Mouse (Mus musculus) granulocyte monocyte progenitor cell, adult 5-6 weeks (primary cell): Measurements from ENCODE around the gene Tpp2. TPM values are rescaled to one million over a fixed set of nuclear protein-coding genes. Genes with fewer than 3 reads are reported as not detected.

Source experiments
- ATAC-seq: replicated peaks from 2 replicates; pipeline ENCODE4 v1.8.0; 2016; ENCODE audit warnings: mild to moderate bottlenecking, moderate TSS enrichment, inconsistent platforms; ENCODE audit not compliant: poor library complexity, severe bottlenecking
- total RNA-seq, 2 experiments: library from RNA; stranded (forward) in 1 of 2; stranded (reverse) in 1 of 2; fragments of 200-712, 200-1000 nt in 1 of 2; fragments of >200 nt in 1 of 2; fragmentation: Nextera tagmentation in 1 of 2; gene quantifications; 2 replicates each; pipeline ENCODE4 v1.2.3; 2014 to 2017

Gene Tpp2
- 54.1 and 62.1 TPM in 2 replicates for total RNA-seq (2014; fragmentation: Nextera tagmentation)
- total RNA-seq (2017), result 75.9 and 82.9 TPM in 2 replicates

GRCm38 (mm10) chr1:43933488-43934415 lies at the start of gene Tpp2:
TSS of gene Tpp2 (plus strand) at chr1:43933647.
- peak; percentile 93 for ATAC-seq

GRCm38 (mm10) chr1:43888358-43888757 lies 45.1 kb upstream of the Tpp2 start:
- ATAC-seq, result peak; percentile 99

GRCm38 (mm10) chr1:43895742-43896141 lies 37.7 kb upstream of the Tpp2 start:
- no peak for ATAC-seq

GRCm38 (mm10) chr1:43897131-43897530 lies 36.3 kb upstream of the Tpp2 start:
- ATAC-seq, result no peak

GRCm38 (mm10) chr1:43897987-43898386 lies 35.5 kb upstream of the Tpp2 start:
- ATAC-seq, result no peak

GRCm38 (mm10) chr1:43898991-43899714 lies 34.3 kb upstream of the Tpp2 start:
- peak; percentile 73 for ATAC-seq

- peak; percentile 64 for ATAC-seq
These were observed 31.0 kb upstream of the Tpp2 start for GRCm38 (mm10) chr1:43902417-43902816.

GRCm38 (mm10) chr1:43902855-43903254 lies 30.6 kb upstream of the Tpp2 start:
- peak; percentile 49; the same call in 1 of the 2 replicates for ATAC-seq

GRCm38 (mm10) chr1:43915428-43915827 lies 18.0 kb upstream of the Tpp2 start:
- ATAC-seq, result no peak

- peak; percentile 92 for ATAC-seq
These were observed 16.6 kb upstream of the Tpp2 start for GRCm38 (mm10) chr1:43916854-43917253.

GRCm38 (mm10) chr1:43934416-43934810 lies 966 bp downstream of the Tpp2 start:
- no peak for ATAC-seq

GRCm38 (mm10) chr1:43939310-43939709 lies 5.9 kb downstream of the Tpp2 start:
- peak; percentile 57 for ATAC-seq

- no peak for ATAC-seq
These were observed 8.2 kb downstream of the Tpp2 start for GRCm38 (mm10) chr1:43941476-43942217.

- peak; percentile 22; the same call in 1 of the 2 replicates for ATAC-seq
These were observed 9.4 kb downstream of the Tpp2 start for GRCm38 (mm10) chr1:43942814-43943213.

GRCm38 (mm10) chr1:43953679-43954078 lies 20.2 kb downstream of the Tpp2 start:
- no peak for ATAC-seq

GRCm38 (mm10) chr1:43964381-43964780 lies 30.9 kb downstream of the Tpp2 start:
- ATAC-seq, result no peak

GRCm38 (mm10) chr1:43966756-43967155 lies 33.3 kb downstream of the Tpp2 start:
- peak; percentile 48; the same call in 1 of the 2 replicates for ATAC-seq

- ATAC-seq, result no peak
These were observed 35.9 kb downstream of the Tpp2 start for GRCm38 (mm10) chr1:43969361-43969760.

- ATAC-seq, result no peak
These were observed 37.6 kb downstream of the Tpp2 start for GRCm38 (mm10) chr1:43971089-43971488.

GRCm38 (mm10) chr1:43996914-43997589 lies 63.6 kb downstream of the Tpp2 start:
- no peak for ATAC-seq
